Comparison of ENCODE assay signal across 9 mouse cellular contexts in genomic region chr13:62854666-62855065, GRCm38 (mm10). TPM values are rescaled to one million over a fixed set of nuclear protein-coding genes. Genes with fewer than 3 reads are reported as not detected.
DNase-seq lines count a peak whose midpoint lies in the region; ATAC-seq and TF ChIP-seq lines count a peak whose summit lies in the region.
"Had no signal": no experiment of that assay in that cellular context is flagged by ENCODE, and none has a peak within 500 bp of the region (broad histone marks: within the 10 kb centered on the region; RNA-seq: fewer than 3 reads in every experiment).

No protein-coding gene starts in this region.

- no peak for ATAC-seq in forebrain, embryonic 14.5 days
- no peak for ATAC-seq in hindbrain, embryonic 11.5 days (ENCODE audit: low FRiP score)

- H3K27me3 ChIP-seq in E14TG2a.4 (ENCODE audit: insufficient read depth, low read length), result peaks cover 9% of the 10 kb centered on the region
- H3K27me3 ChIP-seq in forebrain, embryonic 14.5 days (replicated peaks; ENCODE audit: control insufficient read depth, insufficient read depth, low read length), result no peaks in the 10 kb centered on the region
- H3K27me3 ChIP-seq in hindbrain, embryonic 11.5 days (ENCODE audit: control insufficient read depth, insufficient read depth, low read length), result no peaks in the 10 kb centered on the region

- H3K4me3 ChIP-seq in E14TG2a.4 (replicated peaks; ENCODE audit: low read length), result no peak overlapping the region
- H3K4me3 ChIP-seq in bone marrow macrophage, adult 2 months (ENCODE audit: insufficient read depth, low read length), result no peak overlapping the region
- H3K4me3 ChIP-seq in forebrain, embryonic 14.5 days (ENCODE audit: low read depth, low read length), result no peak overlapping the region
- no peak overlapping the region for H3K4me3 ChIP-seq in hindbrain, embryonic 11.5 days (ENCODE audit: low read depth, low read length)

- no peak overlapping the region for H3K9ac ChIP-seq in forebrain, embryonic 14.5 days (ENCODE audit: low read length)
- no peak overlapping the region for H3K9ac ChIP-seq in hindbrain, embryonic 11.5 days (ENCODE audit: low read depth, low read length)

- H3K36me3 ChIP-seq in E14TG2a.4 (ENCODE audit: insufficient read depth, low read length), result no peaks in the 10 kb centered on the region
- H3K36me3 ChIP-seq in forebrain, embryonic 14.5 days (ENCODE audit: control insufficient read depth, insufficient read depth, low read length), result no peaks in the 10 kb centered on the region
- H3K36me3 ChIP-seq in hindbrain, embryonic 11.5 days (ENCODE audit: control insufficient read depth, insufficient read depth, low read length), result no peaks in the 10 kb centered on the region

- H3K27ac ChIP-seq in bone marrow macrophage, adult 2 months (ENCODE audit: insufficient read depth, low read depth, low read length), result no peak overlapping the region
- H3K27ac ChIP-seq in forebrain, embryonic 14.5 days (ENCODE audit: low read depth, low read length), result no peak overlapping the region
- H3K27ac ChIP-seq in hindbrain, embryonic 11.5 days (ENCODE audit: low read depth, low read length), result no peak overlapping the region

- TF ChIP-seq POLR2A in bone marrow macrophage, adult 2 months (IDR thresholded peaks at IDR 0.05; ENCODE audit: borderline replicate concordance, low read depth, low read length), result no peak

- peak; percentile 57 for DNase-seq in forebrain, embryonic 14.5 days (ENCODE audit: low spot score)
- DNase-seq in hindbrain, embryonic 11.5 days (ENCODE audit: low spot score), result peak; percentile 84
- DNase-seq in layer of hippocampus, postnatal 14 days (ENCODE audit: low spot score in 2 of 2), result peak; percentile 65
- peak; percentile 58 to 77 for DNase-seq in lung, postnatal 4 days
- DNase-seq in right cerebral cortex, adult 18-20 months, result peak; percentile 53
- peak; percentile 83 for DNase-seq in urinary bladder, postnatal 14 days (ENCODE audit: low spot score)

- TF ChIP-seq CTCF in E14TG2a.4 (conservative IDR thresholded peaks at IDR 0.05; ENCODE audit: low read length), result peak; percentile 100
- peak; percentile 78 for TF ChIP-seq CTCF in bone marrow macrophage, adult 2 months (IDR thresholded peaks at IDR 0.05; ENCODE audit: low read depth, low read length)

- 9% methylated on average over 15 of the region's 15 CpGs for WGBS in forebrain, embryonic 14.5 days
- WGBS in hindbrain, embryonic 11.5 days, result 9% methylated on average over 15 of the region's 15 CpGs

- no peak overlapping the region for H3K4me2 ChIP-seq in forebrain, embryonic 14.5 days (ENCODE audit: low read length)
- H3K4me2 ChIP-seq in hindbrain, embryonic 11.5 days (replicated peaks; ENCODE audit: low read depth, low read length), result no peak overlapping the region

- H3K9me3 ChIP-seq in E14TG2a.4 (ENCODE audit: low read length), result no peaks in the 10 kb centered on the region
- no peaks in the 10 kb centered on the region for H3K9me3 ChIP-seq in forebrain, embryonic 14.5 days (replicated peaks; ENCODE audit: control insufficient read depth, low read length)
- H3K9me3 ChIP-seq in hindbrain, embryonic 11.5 days (ENCODE audit: control insufficient read depth, low read length), result no peaks in the 10 kb centered on the region

- H3K4me1 ChIP-seq in E14TG2a.4 (replicated peaks; ENCODE audit: low read depth, low read length), result peaks cover 40% of the 10 kb centered on the region
- no peaks in the 10 kb centered on the region for H3K4me1 ChIP-seq in bone marrow macrophage, adult 2 months (ENCODE audit: control insufficient read depth, insufficient read depth, low read length)
- no peaks in the 10 kb centered on the region for H3K4me1 ChIP-seq in forebrain, embryonic 14.5 days (ENCODE audit: control insufficient read depth, insufficient read depth, low read length)
- no peaks in the 10 kb centered on the region for H3K4me1 ChIP-seq in hindbrain, embryonic 11.5 days (replicated peaks; ENCODE audit: control insufficient read depth, insufficient read depth, low read length)

RNA-seq across cellular contexts. Expression of gene Fbp2, which starts 3.6 kb away (rescaled TPM):
- polyA plus RNA-seq in bone marrow macrophage, adult 2 months (2012; ENCODE audit: insufficient read depth, insufficient read length, missing spikeins), result not detected in 2 replicates
- 0.13 TPM in 1 of 2 replicates, not detected in the other for polyA plus RNA-seq in forebrain, embryonic 14.5 days (2014; fragmentation: Nextera tagmentation; extraction: Ambion mirVana)
- 0.14 TPM in 1 of 2 replicates, not detected in the other for polyA plus RNA-seq in hindbrain, embryonic 11.5 days (2014; fragmentation: Nextera tagmentation; extraction: Ambion mirVana)
- under 1 TPM in 1 of 2 experiments, not detected in 1; 0.38 TPM for total RNA-seq in layer of hippocampus, postnatal 14 days (2021)
- total RNA-seq: left cerebral cortex, adult 8-10 months had no signal

RNA-seq across cellular contexts. Expression of gene Fbp1, which starts 33.4 kb away (rescaled TPM):
- not detected in 2 replicates for polyA plus RNA-seq in bone marrow macrophage, adult 2 months (2012; ENCODE audit: insufficient read depth, insufficient read length, missing spikeins)
- not detected in 2 replicates for polyA plus RNA-seq in forebrain, embryonic 14.5 days (2014; fragmentation: Nextera tagmentation; extraction: Ambion mirVana)
- not detected in 2 replicates for polyA plus RNA-seq in hindbrain, embryonic 11.5 days (2014; fragmentation: Nextera tagmentation; extraction: Ambion mirVana)
- 1 to 10 TPM in 1 of 2 experiments, under 1 TPM in 1; 0.86 to 1.2 TPM for total RNA-seq in layer of hippocampus, postnatal 14 days (2021)
